Mouse (Mus musculus): ENCODE data around the gene Usp15. TPM values are rescaled to one million over a fixed set of nuclear protein-coding genes. Genes with fewer than 3 reads are reported as not detected.

Gene Usp15
- polyA plus RNA-seq, 1 experiment, result 1.4 TPM

GRCm38 (mm10) chr10:123200996-123201395 is 4.2 kb upstream of the Usp15 start:
- TF ChIP-seq GATA1 (IDR thresholded peaks at IDR 0.05; ENCODE audit: low read length), result no peak
- TF ChIP-seq TAL1 (IDR thresholded peaks at IDR 0.05; ENCODE audit: low read length), result no peak
- H3K27me3 ChIP-seq (ENCODE audit: control insufficient read depth), result no peaks in the 10 kb centered on the region
- peaks cover 39% of the 10 kb centered on the region for H3K4me1 ChIP-seq (ENCODE audit: control insufficient read depth)
- peaks cover 4% of the 10 kb centered on the region for H3K9me3 ChIP-seq (ENCODE audit: control insufficient read depth, low read length)
- H3K4me3 ChIP-seq (replicated peaks), result no peak overlapping the region
- H3K36me3 ChIP-seq (ENCODE audit: control insufficient read depth), result no peaks in the 10 kb centered on the region

- Histone ChIP-seq H3K27me3 (ENCODE audit: control insufficient read depth) (no peaks in the 10 kb centered on the region), H3K36me3 (ENCODE audit: control insufficient read depth) (no peaks in the 10 kb centered on the region; the same call in 1 of the 2 replicates), H3K9me3 (ENCODE audit: control insufficient read depth, low read length) (peaks cover 4% of the 10 kb centered on the region), H3K4me1 (ENCODE audit: control insufficient read depth) (peaks cover 39% of the 10 kb centered on the region), H3K4me3 (replicated peaks) (peak overlapping the region; percentile 18)
- TF ChIP-seq TAL1 (IDR thresholded peaks at IDR 0.05; ENCODE audit: low read length) (no peak), GATA1 (IDR thresholded peaks at IDR 0.05; ENCODE audit: low read length) (no peak)
These were observed 3.5 kb upstream of the Usp15 start for GRCm38 (mm10) chr10:123200320-123200659.

- no peak for TF ChIP-seq GATA1 (IDR thresholded peaks at IDR 0.05; ENCODE audit: low read length)
- TF ChIP-seq TAL1 (IDR thresholded peaks at IDR 0.05; ENCODE audit: low read length), result no peak
- H3K4me1 ChIP-seq (ENCODE audit: control insufficient read depth), result peaks cover 42% of the 10 kb centered on the region
- H3K9me3 ChIP-seq (ENCODE audit: control insufficient read depth, low read length), result peaks cover 4% of the 10 kb centered on the region
- H3K36me3 ChIP-seq (ENCODE audit: control insufficient read depth), result peaks cover 4% of the 10 kb centered on the region
- H3K27me3 ChIP-seq (ENCODE audit: control insufficient read depth), result no peaks in the 10 kb centered on the region
- H3K4me3 ChIP-seq (replicated peaks), result peak overlapping the region; percentile 18
These were observed 3.0 kb upstream of the Usp15 start for GRCm38 (mm10) chr10:123199615-123200319.

- Histone ChIP-seq H3K4me3 (replicated peaks) (no peak overlapping the region), H3K27me3 (ENCODE audit: control insufficient read depth) (no peaks in the 10 kb centered on the region), H3K36me3 (ENCODE audit: control insufficient read depth) (peaks cover 10% of the 10 kb centered on the region), H3K9me3 (ENCODE audit: control insufficient read depth, low read length) (peaks cover 4% of the 10 kb centered on the region), H3K4me1 (ENCODE audit: control insufficient read depth) (peaks cover 48% of the 10 kb centered on the region)
- TF ChIP-seq GATA1 (IDR thresholded peaks at IDR 0.05; ENCODE audit: low read length), result no peak
- no peak for TF ChIP-seq TAL1 (IDR thresholded peaks at IDR 0.05; ENCODE audit: low read length)
These were observed 2.3 kb upstream of the Usp15 start for GRCm38 (mm10) chr10:123199119-123199518.

- Histone ChIP-seq H3K9me3 (ENCODE audit: control insufficient read depth, low read length) (peaks cover 4% of the 10 kb centered on the region), H3K4me1 (ENCODE audit: control insufficient read depth) (peaks cover 54% of the 10 kb centered on the region), H3K27me3 (ENCODE audit: control insufficient read depth) (no peaks in the 10 kb centered on the region), H3K36me3 (ENCODE audit: control insufficient read depth) (peaks cover 18% of the 10 kb centered on the region), H3K4me3 (replicated peaks) (peak overlapping the region; percentile 88)
- no peak for TF ChIP-seq GATA1 (IDR thresholded peaks at IDR 0.05; ENCODE audit: low read length)
- TF ChIP-seq TAL1 (IDR thresholded peaks at IDR 0.05; ENCODE audit: low read length), result no peak
These were observed 1.4 kb upstream of the Usp15 start for GRCm38 (mm10) chr10:123198183-123198582.

GRCm38 (mm10) chr10:123195961-123196834 is 597 bp downstream of the Usp15 start:
- no peaks in the 10 kb centered on the region for H3K27me3 ChIP-seq (ENCODE audit: control insufficient read depth)
- H3K4me3 ChIP-seq (replicated peaks), result peak overlapping the region; percentile 88
- peaks cover 69% of the 10 kb centered on the region for H3K4me1 ChIP-seq (ENCODE audit: control insufficient read depth)
- H3K36me3 ChIP-seq (ENCODE audit: control insufficient read depth), result peaks cover 37% of the 10 kb centered on the region
- peaks cover 4% of the 10 kb centered on the region for H3K9me3 ChIP-seq (ENCODE audit: control insufficient read depth, low read length)
- TF ChIP-seq TAL1 (IDR thresholded peaks at IDR 0.05; ENCODE audit: low read length), result peak; percentile 74
- peak; percentile 64 for TF ChIP-seq GATA1 (IDR thresholded peaks at IDR 0.05; ENCODE audit: low read length)

GRCm38 (mm10) chr10:123195501-123195900 is 1.3 kb downstream of the Usp15 start:
- peaks cover 66% of the 10 kb centered on the region for H3K4me1 ChIP-seq (ENCODE audit: control insufficient read depth)
- no peaks in the 10 kb centered on the region for H3K27me3 ChIP-seq (ENCODE audit: control insufficient read depth)
- peak overlapping the region; percentile 88 for H3K4me3 ChIP-seq (replicated peaks)
- peaks cover 43% of the 10 kb centered on the region for H3K36me3 ChIP-seq (ENCODE audit: control insufficient read depth)
- H3K9me3 ChIP-seq (ENCODE audit: control insufficient read depth, low read length), result no peaks in the 10 kb centered on the region
- TF ChIP-seq GATA1 (IDR thresholded peaks at IDR 0.05; ENCODE audit: low read length) (no peak), TAL1 (IDR thresholded peaks at IDR 0.05; ENCODE audit: low read length) (no peak)

GRCm38 (mm10) chr10:123191038-123191437 is 5.8 kb downstream of the Usp15 start:
- H3K27me3 ChIP-seq (ENCODE audit: control insufficient read depth), result no peaks in the 10 kb centered on the region
- no peaks in the 10 kb centered on the region for H3K9me3 ChIP-seq (ENCODE audit: control insufficient read depth, low read length)
- peaks cover 86% of the 10 kb centered on the region for H3K36me3 ChIP-seq (ENCODE audit: control insufficient read depth)
- peaks cover 63% of the 10 kb centered on the region for H3K4me1 ChIP-seq (ENCODE audit: control insufficient read depth)
- H3K4me3 ChIP-seq (replicated peaks), result no peak overlapping the region
- TF ChIP-seq TAL1 (IDR thresholded peaks at IDR 0.05; ENCODE audit: low read length) (no peak), GATA1 (IDR thresholded peaks at IDR 0.05; ENCODE audit: low read length) (no peak)

GRCm38 (mm10) chr10:123187337-123187736 is 9.5 kb downstream of the Usp15 start:
- no peak for TF ChIP-seq GATA1 (IDR thresholded peaks at IDR 0.05; ENCODE audit: low read length)
- TF ChIP-seq TAL1 (IDR thresholded peaks at IDR 0.05; ENCODE audit: low read length), result no peak
- no peaks in the 10 kb centered on the region for H3K9me3 ChIP-seq (ENCODE audit: control insufficient read depth, low read length)
- H3K4me3 ChIP-seq (replicated peaks), result no peak overlapping the region
- peaks cover 56% of the 10 kb centered on the region for H3K4me1 ChIP-seq (ENCODE audit: control insufficient read depth)
- no peaks in the 10 kb centered on the region for H3K27me3 ChIP-seq (ENCODE audit: control insufficient read depth)
- peaks cover 86% of the 10 kb centered on the region for H3K36me3 ChIP-seq (ENCODE audit: control insufficient read depth)

Measured in erythroblast, embryonic 14.5 days (primary cell).